ENCODE assay signal across 1 mouse cellular context in genomic region chr10:75570981-75571657, GRCm38 (mm10).
TF ChIP-seq lines count a peak whose summit lies in the region.

No protein-coding gene starts in this region.

TF ChIP-seq in CH12.LX, 34 proteins besides CTCF, POLR2A, EP300 and RAD21 (continued from another document):
- TF ChIP-seq CHD1 (IDR thresholded peaks at IDR 0.05; ENCODE audit: low read depth, low read length) (no peak), ETS1 (conservative IDR thresholded peaks at IDR 0.05; ENCODE audit: low read depth, low read length) (peak; percentile 24; the same call in 1 of the 2 replicates), MYC (IDR thresholded peaks at IDR 0.05; ENCODE audit: low read depth, low read length) (no peak)
